Mouse (Mus musculus): Measurements from ENCODE around the gene Eif5a.

- TF ChIP-seq POLR2A (IDR thresholded peaks at IDR 0.05; ENCODE audit: insufficient read depth, low read depth, low read length) (no peak), CTCF (IDR thresholded peaks at IDR 0.05; ENCODE audit: insufficient read depth, low read depth, low read length) (no peak)
Observed at GRCm38 (mm10) chr11:69927501-69927900, 5.7 kb upstream of the Eif5a start.

Data from olfactory bulb, adult 2 months (tissue).